8 mouse cellular contexts compared by ENCODE assay signal in genomic region chr4:129983764-129984420, GRCm38 (mm10). TPM values are rescaled to one million over a fixed set of nuclear protein-coding genes. Genes with fewer than 3 reads are reported as not detected.
DNase-seq lines count a peak whose midpoint lies in the region; ATAC-seq and TF ChIP-seq lines count a peak whose summit lies in the region.

No protein-coding gene starts in this region.

- ATAC-seq in embryonic facial prominence, embryonic 11.5 days (replicated peaks; ENCODE audit: insufficient number of reproducible peaks, low FRiP score, low TSS enrichment, low read depth) = no peak
- ATAC-seq in midbrain, embryonic 12.5 days (ENCODE audit: low FRiP score, low read depth) = 0 out of 2 replicates have a peak, but pooled peaks have one; percentile 16

- peak overlapping the region; percentile 99 for H3K4me2 ChIP-seq in embryonic facial prominence, embryonic 11.5 days (ENCODE audit: low read depth, low read length)
- peak overlapping the region; percentile 92 for H3K4me2 ChIP-seq in midbrain, embryonic 12.5 days (replicated peaks)

- peak; percentile 63 for TF ChIP-seq CTCF in kidney, adult 2 months (conservative IDR thresholded peaks at IDR 0.05; ENCODE audit: insufficient read depth, insufficient read length, low read depth, low read length)

- no peak overlapping the region for H3K9ac ChIP-seq in embryonic facial prominence, embryonic 11.5 days (replicated peaks; ENCODE audit: low read length)
- peak overlapping the region; percentile 82; the same call in 1 of the 2 replicates for H3K9ac ChIP-seq in midbrain, embryonic 12.5 days (replicated peaks)

- intact Hi-C loops in left cerebral cortex, postnatal 4 days (cut with DNase I) = no loop called here

- peaks cover 38% of the 10 kb centered on the region for H3K27me3 ChIP-seq in embryonic facial prominence, embryonic 11.5 days (ENCODE audit: control insufficient read depth, insufficient read depth, low read length)
- H3K27me3 ChIP-seq in kidney, adult 2 months (replicated peaks; ENCODE audit: control insufficient read depth, insufficient read depth, low read length) = peaks cover 7% of the 10 kb centered on the region
- H3K27me3 ChIP-seq in midbrain, embryonic 12.5 days = peaks cover 56% of the 10 kb centered on the region

- H3K9me3 ChIP-seq in embryonic facial prominence, embryonic 11.5 days (replicated peaks; ENCODE audit: control insufficient read depth, low read length) = no peaks in the 10 kb centered on the region
- no peaks in the 10 kb centered on the region for H3K9me3 ChIP-seq in midbrain, embryonic 12.5 days

- peak overlapping the region; percentile 54 for H3K4me3 ChIP-seq in embryonic facial prominence, embryonic 11.5 days (ENCODE audit: low read depth, low read length)
- H3K4me3 ChIP-seq in kidney, adult 2 months (ENCODE audit: insufficient read depth, low read depth, low read length) = peak overlapping the region; percentile 12; the same call in 1 of the 2 replicates
- peak overlapping the region; percentile 73 for H3K4me3 ChIP-seq in midbrain, embryonic 12.5 days

- WGBS in embryonic facial prominence, embryonic 11.5 days = 2% methylated on average over 15 of the region's 15 CpGs
- 4% methylated on average over 15 of the region's 15 CpGs for WGBS in kidney, adult 2 months
- WGBS in midbrain, embryonic 12.5 days = 4% methylated on average over 15 of the region's 15 CpGs

- no peak for TF ChIP-seq POLR2A in kidney, adult 2 months (IDR thresholded peaks at IDR 0.05; ENCODE audit: low read depth, low read length)

- H3K36me3 ChIP-seq in embryonic facial prominence, embryonic 11.5 days (replicated peaks; ENCODE audit: control insufficient read depth, insufficient read depth, low read depth, low read length) = no peaks in the 10 kb centered on the region
- H3K36me3 ChIP-seq in kidney, adult 2 months (ENCODE audit: control insufficient read depth, insufficient read depth, low read length) = no peaks in the 10 kb centered on the region
- no peaks in the 10 kb centered on the region for H3K36me3 ChIP-seq in midbrain, embryonic 12.5 days

- peaks cover 16% of the 10 kb centered on the region for H3K4me1 ChIP-seq in embryonic facial prominence, embryonic 11.5 days (ENCODE audit: control insufficient read depth, insufficient read depth, low read length)
- peaks cover 7% of the 10 kb centered on the region; the same call in 1 of the 2 replicates for H3K4me1 ChIP-seq in kidney, adult 2 months (ENCODE audit: control insufficient read depth, insufficient read depth, low read length)
- peaks cover 67% of the 10 kb centered on the region for H3K4me1 ChIP-seq in midbrain, embryonic 12.5 days

- H3K27ac ChIP-seq in embryonic facial prominence, embryonic 11.5 days (replicated peaks; ENCODE audit: low read depth, low read length) = no peak overlapping the region
- H3K27ac ChIP-seq in kidney, adult 2 months (ENCODE audit: insufficient read depth, low read depth, low read length) = no peak overlapping the region
- peak overlapping the region; percentile 67 for H3K27ac ChIP-seq in midbrain, embryonic 12.5 days (replicated peaks)

- DNase-seq in spleen, adult 18-20 months = peak; percentile 31 to 60
- no peak for DNase-seq in spleen, adult 12 weeks (ENCODE audit: low spot score)
- peak; percentile 73 for DNase-seq in embryonic facial prominence, embryonic 11.5 days (ENCODE audit: low spot score)
- peak; percentile 55 for DNase-seq in heart, adult 8-10 months (ENCODE audit: low spot score)
- DNase-seq in kidney, adult 2 months = peak; percentile 72
- peak; percentile 94 for DNase-seq in left cerebral cortex, postnatal 4 days
- DNase-seq in skeletal muscle tissue, adult 2 months (ENCODE audit: low read depth, low spot score) = peak; percentile 47

RNA-seq across cellular contexts. Expression of gene Adgrb2, which starts 0.8 kb away (rescaled TPM):
- 2.1 and 2.2 TPM in 2 replicates for polyA plus RNA-seq in embryonic facial prominence, embryonic 11.5 days (2014; fragmentation: Nextera tagmentation; extraction: Ambion mirVana)
- total RNA-seq in heart, adult 8-10 months (2022) = 1 to 10 TPM; 1.7 to 2.3 (median 1.9) TPM
- 0.66 and 1.3 TPM in 2 replicates for polyA plus RNA-seq in kidney, adult 2 months (2012; rRNA removed)
- 100 to 1,000 TPM; 235 to 263 TPM for total RNA-seq in left cerebral cortex, postnatal 4 days (2021)
- polyA plus RNA-seq in midbrain, embryonic 12.5 days (2016; fragmentation: Nextera tagmentation; extraction: Ambion mirVana) = 7.4 and 9.8 TPM in 2 replicates

RNA-seq across cellular contexts. Expression of gene Spocd1, which starts 54.8 kb away (rescaled TPM):
- polyA plus RNA-seq in embryonic facial prominence, embryonic 11.5 days (2014; fragmentation: Nextera tagmentation; extraction: Ambion mirVana) = not detected in 2 replicates
- total RNA-seq in heart, adult 8-10 months (2022) = under 1 TPM in 1 of 4 experiments, not detected in 3; 0.09 TPM
- polyA plus RNA-seq in kidney, adult 2 months (2012; rRNA removed) = not detected in 2 replicates
- under 1 TPM in 1 of 2 experiments, not detected in 1; 0.24 TPM for total RNA-seq in left cerebral cortex, postnatal 4 days (2021)
- not detected in 2 replicates for polyA plus RNA-seq in midbrain, embryonic 12.5 days (2016; fragmentation: Nextera tagmentation; extraction: Ambion mirVana)

Comparison
In these comparisons a context has a peak if more than half of its experiments do, and no peak if none do; other contexts are left out.
1. H3K4me3 ChIP-seq: peak in every context shown above with its lines; median percentile 73 in midbrain, embryonic 12.5 days; 54 in embryonic facial prominence, embryonic 11.5 days; 12 in kidney, adult 2 months.